Mouse (Mus musculus) brain, embryonic 14.5 days (tissue): ENCODE results near the gene G6pc2.

Source experiments
- CTCF ChIP-seq: fragments of 200-500 bp; IDR thresholded peaks from 2 replicates; pipeline ENCODE4 v1.5.1; 2012; ENCODE audit warnings: inconsistent platforms, mild to moderate bottlenecking, moderate library complexity, borderline replicate concordance; ENCODE audit not compliant: insufficient read depth, insufficient read length; ENCODE audit errors: extremely low read depth
- POLR2A ChIP-seq: fragments of 200-500 bp; IDR thresholded peaks from 2 replicates; pipeline ENCODE4 v1.6.1; 2012; ENCODE audit warnings: mild to moderate bottlenecking, inconsistent platforms, borderline replicate concordance; ENCODE audit not compliant: poor library complexity, insufficient read depth, insufficient read length, severe bottlenecking; ENCODE audit errors: extremely low read depth

DNA sequence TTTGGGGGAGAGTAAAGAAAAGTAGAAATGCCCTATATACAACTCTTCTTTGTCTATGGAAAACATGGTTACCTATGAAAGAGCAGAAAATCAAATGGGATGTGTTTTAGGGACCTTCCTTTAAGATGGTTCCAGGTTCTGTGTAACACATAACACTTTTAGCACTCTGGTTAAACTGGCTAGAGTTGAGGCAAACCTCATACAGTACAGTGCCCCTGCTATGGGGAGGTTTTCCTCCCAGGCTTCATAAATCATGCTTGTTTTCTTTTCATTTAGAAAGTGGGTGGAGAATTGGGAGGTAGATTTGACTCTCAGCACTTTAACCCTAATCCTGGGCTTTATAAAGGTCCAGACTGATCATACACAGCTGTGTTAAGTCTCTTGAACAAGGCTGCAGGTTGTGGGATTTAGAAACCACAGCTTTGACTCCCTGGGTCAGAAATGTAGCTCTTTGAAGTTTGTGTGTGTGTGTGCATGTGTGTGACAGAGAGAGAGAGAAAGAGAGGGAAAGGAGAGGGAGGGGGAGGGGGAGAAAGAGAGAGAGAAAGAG lies 53.3 kb downstream of the G6pc2 start:
- TF ChIP-seq CTCF (no peak), POLR2A (no peak)
